Mouse (Mus musculus) regulatory T cell (primary cell): ENCODE data around the gene Frmd4b.

Experiments
- in situ Hi-C: fragments of 300-600 bp; cut with MboI, MseI; formaldehyde crosslinking; loops from one replicate; pipeline ENCODE4 v1.15.1; 2025; ENCODE audit warnings: high pct_unique_total_duplicates

The Frmd4b gene

DNA sequence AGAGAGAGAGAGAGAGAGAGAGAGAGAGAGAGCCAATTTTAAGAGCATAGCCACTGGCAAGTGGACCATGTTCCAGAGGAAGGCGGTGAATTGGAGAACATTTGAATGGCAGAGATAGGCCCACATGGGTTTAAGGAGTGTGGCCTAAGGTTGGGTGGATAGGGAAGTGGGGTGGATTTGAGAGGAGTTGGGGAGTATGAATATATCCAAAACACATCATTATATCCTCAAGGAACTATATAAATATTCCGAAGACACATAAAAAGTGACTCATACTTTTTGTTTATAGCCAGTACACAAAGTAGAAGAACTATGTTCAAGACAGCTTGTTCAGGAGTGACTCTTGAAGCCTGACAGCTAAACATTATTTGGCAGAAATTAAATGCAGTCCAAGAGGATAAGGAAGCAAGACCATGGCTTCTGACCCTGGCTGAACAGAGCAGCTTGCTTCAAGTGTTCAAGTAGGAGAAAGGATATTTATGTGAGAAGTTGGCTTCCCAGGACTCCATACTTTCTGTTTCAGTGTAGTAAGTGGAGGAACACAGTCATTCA, 36.8 kb downstream of the Frmd4b start:
- in situ Hi-C loops = no loop called here

DNA sequence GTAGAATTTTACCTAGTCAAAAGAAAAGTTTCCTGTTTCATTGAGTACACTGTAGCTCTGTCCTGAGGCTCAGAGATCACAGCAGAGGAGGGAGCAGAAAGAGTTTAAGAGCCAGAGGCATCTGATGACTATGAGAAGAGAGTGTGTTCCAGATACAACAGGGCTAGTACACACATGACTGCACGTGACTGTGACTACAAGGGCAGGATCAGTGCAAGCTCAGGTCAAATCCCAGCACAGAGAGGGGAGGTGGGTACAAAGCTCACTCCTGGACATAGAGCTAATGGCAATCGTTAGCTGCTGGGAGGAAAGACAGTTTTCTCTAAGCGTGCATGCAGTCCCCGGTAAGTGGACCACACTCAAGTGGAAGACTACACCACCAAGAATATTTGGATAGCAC, 37.6 kb downstream of the Frmd4b start:
- in situ Hi-C loops = no loop called here

DNA sequence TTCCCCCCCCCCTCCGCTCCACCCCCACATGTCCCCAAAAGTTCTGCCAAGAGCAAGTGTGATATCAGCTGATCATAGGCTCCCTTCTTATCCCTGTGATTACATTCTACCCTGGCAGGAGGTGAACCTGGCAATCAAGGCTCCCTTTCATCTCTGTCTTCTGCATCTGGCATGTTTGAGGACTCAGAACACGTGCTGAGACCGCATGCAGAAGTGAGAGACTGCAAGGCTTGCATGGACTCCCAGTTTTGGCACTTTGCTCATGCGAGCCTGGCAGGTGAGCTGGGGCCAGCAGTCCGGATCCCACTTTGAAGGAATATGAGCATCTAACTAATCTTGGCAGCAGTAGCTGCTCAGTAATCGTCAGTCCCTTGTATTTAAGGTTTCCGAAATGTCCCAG, 39.1 kb downstream of the Frmd4b start:
- in situ Hi-C loops = no loop called here

DNA sequence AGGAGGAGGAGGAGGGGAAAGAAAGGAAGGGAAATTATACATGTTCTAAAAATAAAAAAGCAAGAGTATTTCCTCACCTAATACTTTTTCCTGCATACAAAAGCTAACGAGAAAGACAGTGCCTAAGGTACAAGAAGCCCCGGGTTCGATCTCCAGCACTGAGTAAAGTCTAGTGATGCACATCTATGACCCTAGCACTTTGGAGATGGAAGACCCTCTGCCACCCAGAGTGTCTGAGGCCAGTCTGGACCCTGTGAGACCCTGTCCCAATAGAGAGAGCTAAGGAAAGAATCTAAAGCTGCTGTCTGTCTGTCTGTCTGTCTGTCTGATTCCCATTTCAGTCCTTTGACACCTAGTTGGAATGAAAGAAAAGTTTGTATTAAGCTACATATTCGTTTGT, 40.0 kb downstream of the Frmd4b start:
- in situ Hi-C loops = no loop called here

DNA sequence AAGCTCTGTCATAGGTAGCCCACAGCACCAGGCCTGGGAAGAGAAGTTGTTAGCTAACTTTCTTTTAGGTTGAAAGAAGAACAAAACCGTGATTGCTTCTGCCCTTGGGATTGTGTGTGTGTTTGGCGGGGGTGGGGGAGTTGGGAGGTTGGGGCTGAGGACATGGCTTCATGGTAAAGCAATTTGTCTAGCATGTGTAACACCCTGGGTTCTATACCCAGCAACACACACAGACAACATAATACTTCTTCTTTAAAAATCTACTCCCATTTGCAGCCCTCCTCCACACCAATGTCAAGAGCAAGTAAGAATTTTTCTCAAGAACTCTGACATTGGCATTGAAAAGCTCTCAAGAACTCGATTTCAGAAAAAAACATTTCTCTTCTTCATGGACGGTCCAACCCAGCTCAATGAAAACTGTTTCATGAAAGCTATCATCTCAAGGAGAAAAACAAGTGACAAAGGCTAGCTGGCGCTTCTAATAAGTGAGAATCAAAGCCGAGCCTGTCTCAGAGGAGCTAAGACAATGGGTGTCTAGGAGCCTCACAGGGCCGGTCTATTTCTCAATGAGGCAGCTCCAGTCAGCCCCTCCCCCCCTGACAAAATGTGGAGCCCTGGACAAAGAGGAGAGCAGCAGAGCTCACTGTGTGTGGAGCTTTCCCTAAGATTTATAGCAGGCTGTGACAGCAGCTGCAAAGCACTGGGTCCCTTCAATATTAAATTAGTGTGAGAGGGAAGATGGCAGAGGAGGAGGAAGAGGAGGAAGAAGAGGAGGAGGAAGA, 40.6 kb downstream of the Frmd4b start:
- in situ Hi-C loops = no loop called here

DNA sequence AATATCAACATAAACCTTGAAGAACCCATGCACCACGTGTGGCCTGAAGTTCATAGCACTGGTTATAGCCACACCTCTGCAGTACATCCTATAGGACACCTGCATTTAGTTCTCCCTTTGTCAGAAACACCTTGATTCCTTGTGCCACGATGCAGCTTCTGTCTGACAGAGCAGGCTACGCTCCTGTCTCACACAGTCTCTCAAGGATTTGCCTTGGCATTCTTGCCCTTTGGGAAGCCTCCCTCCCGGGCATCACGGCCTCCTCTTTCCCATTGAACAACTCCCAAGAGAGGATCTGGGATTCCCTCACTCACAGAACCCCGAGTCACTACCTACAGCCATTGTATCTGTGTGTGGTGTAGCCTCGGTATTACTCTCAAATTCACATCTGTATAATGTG, 41.2 kb downstream of the Frmd4b start:
- in situ Hi-C loops = no loop called here

DNA sequence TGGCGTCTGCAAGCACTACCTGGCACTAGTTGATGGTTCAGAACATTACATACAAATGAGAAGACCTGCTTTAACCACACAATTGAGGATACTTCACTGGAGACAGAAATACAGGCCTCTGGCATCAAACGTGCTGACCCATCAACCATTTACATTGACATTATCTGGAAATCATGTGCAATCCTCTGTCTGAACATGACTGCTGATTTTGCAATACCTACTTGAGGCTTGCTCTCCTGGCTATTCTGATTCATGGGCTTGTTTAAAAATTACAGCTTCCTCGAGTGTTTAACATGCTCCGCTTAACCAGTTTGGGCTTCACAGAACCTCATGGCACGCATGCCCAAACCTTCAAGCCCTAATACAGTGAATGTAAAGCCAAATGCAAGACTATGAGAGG, 42.4 kb downstream of the Frmd4b start:
- in situ Hi-C loops = no loop called here

DNA sequence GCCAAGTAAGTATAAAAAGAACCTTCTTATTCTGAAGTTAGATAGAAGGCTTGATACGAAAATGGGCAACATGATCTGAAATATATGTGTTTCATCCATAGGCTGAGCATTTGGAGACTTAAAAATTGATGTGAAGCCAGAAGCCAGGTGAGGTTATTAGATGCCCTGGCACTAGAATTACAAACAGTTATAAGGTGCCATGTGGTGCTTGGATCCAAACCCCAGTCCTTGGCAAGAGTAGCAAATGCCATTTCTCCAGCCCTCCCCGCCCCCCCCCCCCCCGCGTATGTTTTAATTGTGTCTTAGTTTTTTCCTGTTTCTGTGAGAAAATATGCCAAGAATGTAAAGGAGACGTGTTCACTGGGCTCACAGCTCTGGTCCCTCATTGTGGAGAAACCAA, 45.1 kb downstream of the Frmd4b start:
- in situ Hi-C loops = no loop called here

DNA sequence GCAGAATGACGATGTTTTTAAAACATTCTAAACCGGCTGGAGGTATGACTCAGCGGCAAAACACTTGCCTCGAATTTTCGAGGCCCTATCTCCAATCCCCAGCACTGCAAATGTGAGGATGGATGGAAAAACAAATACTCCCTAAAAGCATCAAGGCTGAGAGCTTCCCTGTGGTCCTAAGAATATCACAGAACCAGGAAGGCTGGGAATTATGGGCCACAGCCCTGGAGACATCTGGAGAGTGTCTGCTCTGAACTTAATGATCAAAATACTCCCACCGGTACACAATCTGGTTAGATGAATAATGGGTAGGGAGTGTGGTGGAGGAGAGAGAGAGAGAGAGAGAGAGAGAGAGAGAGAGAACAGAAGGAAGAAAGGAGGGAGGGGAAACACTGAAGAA, 48.8 kb downstream of the Frmd4b start:
- in situ Hi-C loops = no loop called here

DNA sequence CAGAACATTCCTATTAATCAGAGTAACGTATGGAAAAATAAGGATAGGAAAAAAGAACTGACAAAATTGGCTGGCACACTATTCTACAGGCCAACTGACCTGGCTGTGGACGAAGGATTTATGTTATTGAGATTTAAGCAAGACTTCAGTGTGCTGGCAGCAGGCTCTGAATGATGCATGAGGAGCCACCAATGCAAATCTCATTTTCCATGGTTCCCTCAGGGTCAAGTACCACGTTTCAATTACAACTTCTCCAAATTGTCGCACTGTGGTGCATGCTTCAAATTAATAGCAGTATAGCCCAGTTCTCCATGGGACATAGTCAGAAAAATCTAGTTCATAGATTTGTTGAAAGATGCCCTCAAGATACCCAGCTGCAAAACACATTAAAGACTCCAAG, 50.6 kb downstream of the Frmd4b start:
- in situ Hi-C loops = no loop called here

DNA sequence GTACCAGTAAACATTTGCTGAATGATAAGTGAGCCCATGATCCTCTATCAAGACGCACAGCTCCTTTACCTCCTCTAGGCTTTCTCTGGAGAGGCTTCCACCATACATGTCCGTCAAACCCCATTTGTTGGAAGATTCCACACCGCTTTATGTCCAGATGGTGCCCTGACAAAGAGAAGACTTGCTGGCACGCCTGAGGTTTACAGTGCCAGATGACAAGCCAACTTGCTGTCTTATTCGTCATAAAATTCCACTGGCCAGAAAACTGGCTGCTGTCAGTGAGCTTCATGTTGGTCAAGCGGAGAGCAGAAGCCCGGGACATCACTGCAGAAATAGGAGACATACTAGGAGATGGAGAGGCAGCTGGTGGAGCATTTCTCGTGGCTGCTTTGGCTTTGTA, 60.2 kb downstream of the Frmd4b start:
- in situ Hi-C loops = no loop called here

DNA sequence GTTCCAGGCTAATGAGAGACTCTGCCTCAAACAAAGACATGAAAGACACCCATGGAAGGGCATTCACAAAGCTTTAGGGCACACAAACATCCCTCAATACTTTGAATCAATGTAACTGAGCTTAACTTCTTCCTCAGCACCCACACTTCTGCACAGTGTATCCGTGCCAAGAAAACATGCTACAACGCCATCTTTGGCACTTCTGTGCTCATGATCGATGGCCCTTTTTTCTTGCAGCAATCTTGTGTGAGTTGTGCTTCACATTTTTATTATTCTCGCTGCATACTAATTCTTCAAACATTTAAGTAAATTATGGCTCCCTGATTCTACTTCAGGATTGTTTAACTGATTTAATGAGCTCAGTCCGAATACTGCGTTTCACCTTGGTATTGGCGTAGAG, 61.7 kb downstream of the Frmd4b start:
- in situ Hi-C loops = no loop called here

DNA sequence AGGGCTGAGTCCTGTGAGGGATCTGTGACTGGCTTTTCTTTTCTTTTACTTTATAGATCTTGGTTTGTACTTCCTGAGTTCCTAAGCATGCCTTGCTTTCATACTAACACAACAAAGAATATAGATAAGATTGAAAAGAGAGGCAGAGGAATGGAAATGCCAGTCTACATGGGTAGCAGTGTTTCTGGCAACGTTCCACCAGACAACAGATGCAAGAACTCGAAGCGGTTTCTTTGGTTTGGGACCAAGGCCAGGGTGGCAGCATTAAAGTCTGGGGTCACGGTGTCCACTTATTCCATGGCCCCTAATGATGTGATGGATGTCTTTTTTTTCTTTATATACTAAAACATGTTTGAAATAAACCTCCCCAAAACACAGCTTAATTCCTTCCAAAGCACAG, 63.9 kb downstream of the Frmd4b start:
- in situ Hi-C loops = no loop called here

DNA sequence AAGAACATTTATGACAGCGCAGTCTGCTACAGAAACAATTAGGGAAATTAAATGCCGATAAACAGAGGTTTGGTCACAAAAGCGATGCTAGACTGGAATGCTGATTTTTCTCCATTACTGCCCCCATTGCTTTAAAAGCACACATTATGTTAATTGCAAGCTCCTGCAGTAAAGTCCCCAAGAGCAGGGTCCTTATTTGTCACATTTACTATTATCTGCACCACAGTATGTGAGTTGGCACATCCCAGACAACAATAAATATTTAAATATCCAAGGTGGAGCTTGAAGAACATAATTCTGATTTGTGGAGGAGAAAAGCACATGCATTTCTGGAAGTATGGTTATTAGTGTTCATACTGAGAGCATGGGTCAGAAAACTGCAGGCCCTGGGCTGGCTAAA, 64.8 kb downstream of the Frmd4b start:
- in situ Hi-C loops = no loop called here

DNA sequence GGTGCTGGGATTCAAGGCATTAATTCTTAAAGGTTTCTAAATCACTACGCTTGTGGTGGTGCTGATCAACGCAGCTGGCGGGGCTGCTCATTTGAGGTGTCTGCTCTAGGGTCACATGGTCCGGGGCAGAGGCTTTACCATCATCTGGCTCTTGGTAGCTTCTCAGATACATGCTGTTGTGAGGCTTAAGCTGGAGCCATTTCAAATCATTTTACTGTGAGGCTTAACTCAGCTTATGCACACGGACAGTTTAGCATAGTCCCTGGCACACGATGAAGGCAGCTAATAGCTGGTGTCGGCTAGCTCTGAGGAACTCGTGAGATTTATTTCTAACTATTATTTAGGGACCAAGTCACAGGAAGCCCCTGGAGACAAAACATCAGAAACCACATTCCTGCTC, 65.5 kb downstream of the Frmd4b start:
- in situ Hi-C loops = no loop called here

DNA sequence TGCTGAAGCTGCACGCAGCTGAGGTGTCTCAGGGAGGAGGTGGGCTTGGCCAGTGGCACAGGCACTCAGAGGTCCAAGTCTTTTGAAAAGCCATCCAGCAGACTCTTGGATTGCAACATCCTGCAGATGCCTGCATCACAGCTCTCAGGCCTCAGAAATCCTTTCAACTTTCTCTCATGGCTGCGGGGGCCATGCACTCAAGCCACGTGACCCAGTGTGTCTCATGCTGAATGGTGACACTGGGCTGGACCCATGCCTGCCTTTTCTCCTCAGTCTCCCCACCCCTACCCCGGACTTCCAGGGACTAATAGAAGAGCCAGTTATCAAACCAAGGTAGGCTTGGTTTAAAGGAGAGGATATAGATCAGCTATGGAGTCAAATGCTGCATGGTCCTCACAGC, 66.2 kb downstream of the Frmd4b start:
- in situ Hi-C loops = no loop called here

DNA sequence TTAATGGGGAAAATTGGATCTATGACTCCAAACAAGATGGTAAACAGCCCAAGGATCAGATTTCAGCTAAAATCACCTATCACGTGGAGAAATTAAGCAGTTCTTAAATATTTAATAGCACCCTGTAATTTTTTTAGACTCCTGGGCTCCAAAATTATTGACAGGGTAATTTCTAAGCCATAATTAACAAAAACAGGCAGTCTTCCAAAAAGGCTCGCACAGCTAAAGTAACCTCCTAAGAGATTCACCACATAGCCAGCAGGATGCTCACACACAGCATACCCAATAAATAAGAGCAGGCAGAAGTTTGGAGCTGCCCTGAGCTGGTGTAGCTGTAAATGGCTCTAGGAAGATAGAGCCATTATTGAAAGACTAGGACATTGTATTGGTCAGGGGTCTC, 76.9 kb downstream of the Frmd4b start:
- in situ Hi-C loops = no loop called here

DNA sequence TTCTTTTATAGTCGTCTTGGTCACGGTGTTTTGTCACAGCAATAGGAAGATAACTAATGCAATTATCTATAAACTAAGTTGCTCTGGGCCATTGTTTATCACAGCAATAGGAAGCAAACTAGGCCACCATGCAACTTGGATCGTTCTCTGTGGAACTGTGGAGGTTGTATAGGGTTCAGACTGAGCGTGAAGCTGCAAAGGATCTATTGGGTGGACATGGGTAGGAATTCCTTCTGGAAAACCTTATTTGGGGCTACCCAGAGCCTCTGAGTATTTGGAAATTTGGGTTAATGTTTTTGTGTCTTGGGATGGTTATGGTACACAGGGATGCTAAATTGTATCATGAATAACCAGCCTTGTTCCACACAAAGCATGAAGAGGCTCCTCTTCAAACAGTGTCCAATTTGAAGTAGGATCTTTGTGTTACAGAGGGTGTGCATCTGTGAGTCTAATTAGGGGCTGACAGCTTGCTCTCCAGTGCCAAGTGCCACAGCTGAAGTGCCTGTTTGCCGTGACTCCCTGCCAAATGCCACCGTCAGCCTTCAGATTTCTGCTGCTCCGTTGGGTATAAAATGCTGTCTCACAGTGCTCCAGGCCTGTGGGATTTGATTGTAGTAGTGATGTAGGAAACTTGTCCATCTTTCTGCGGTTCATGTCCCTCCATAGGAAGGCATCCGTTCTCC, 81.4 kb downstream of the Frmd4b start:
- in situ Hi-C loops = loop anchor here (10.0 kb wide), 1 partner anchor 271 kb away; no protein-coding TSS in a partner anchor

DNA sequence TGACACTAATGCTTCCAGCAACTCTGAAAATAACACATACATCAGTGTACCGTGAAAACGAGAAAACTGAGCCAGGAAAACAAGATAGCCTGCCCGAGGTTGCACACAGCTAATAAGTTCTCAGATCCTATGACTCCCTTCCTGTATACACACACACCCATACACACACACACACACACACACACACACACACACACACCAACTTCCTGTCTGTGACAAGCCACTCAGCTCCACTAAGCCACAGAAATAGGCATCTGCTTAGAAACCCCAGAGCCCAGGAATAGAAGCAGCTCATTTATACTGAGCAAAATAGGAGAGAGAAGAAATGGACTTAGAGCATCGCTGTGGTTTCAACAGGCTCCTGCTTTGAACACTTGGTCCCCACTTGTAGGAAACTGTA, 86.3 kb downstream of the Frmd4b start:
- in situ Hi-C loops = loop anchor here (10.0 kb wide), 1 partner anchor 266 kb away; no protein-coding TSS in a partner anchor

DNA sequence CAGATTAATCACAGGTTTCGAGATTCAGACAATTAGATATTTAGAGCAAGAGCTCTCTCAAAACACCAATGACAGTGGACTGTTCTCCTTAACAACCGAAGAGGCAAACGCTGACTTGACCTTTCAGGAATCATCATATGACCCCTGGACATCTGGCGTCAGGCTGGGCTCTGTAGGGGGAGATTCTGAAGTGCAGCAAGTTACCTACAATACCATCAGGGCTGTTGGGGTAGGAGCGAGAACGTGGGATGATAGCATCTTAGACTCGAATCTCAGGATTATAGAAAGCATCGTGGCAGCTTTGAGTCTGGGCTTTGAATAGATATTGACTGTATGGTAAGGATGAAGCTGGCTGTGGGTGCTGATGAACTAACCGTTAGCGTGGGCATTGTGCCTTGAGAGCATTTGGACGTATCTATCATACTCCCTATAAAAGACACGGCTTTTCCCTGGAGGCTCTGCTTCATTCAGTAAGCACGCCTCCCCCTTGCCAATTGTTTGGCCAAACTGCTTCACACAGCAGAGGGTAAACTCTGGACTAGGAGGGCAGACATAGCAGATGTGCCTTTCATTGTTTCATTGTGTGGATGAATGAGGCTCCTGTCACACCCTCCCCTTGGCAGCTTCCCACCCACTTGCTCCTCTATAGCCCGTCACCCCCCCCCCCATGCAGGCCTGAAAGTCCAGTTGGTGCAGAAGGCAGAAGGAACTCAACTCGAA, 88.2 kb downstream of the Frmd4b start:
- in situ Hi-C loops = loop anchor here (10.0 kb wide), 1 partner anchor 114 kb away; no protein-coding TSS in a partner anchor

DNA sequence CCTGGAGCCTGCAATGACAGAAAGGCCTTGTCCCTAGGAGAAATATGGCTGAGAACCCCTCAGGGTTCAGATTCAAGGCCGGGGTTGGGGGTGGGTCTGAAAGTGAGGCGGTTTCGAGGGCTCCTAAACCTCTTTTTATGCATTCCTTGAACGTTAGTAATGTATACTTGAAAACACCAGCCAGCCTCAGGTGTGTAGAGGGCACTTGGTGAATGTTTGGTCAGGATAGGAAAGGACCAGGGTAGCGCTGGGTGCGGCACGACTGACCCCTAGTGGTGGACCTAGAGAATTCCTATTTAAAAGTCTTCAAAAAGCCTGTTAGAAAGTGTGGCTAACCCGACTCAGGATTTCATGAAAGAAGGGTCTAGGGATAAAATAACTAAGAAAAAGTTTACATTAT, 91.2 kb downstream of the Frmd4b start:
- in situ Hi-C loops = loop anchor here (10.0 kb wide), 1 partner anchor 111 kb away; no protein-coding TSS in a partner anchor

DNA sequence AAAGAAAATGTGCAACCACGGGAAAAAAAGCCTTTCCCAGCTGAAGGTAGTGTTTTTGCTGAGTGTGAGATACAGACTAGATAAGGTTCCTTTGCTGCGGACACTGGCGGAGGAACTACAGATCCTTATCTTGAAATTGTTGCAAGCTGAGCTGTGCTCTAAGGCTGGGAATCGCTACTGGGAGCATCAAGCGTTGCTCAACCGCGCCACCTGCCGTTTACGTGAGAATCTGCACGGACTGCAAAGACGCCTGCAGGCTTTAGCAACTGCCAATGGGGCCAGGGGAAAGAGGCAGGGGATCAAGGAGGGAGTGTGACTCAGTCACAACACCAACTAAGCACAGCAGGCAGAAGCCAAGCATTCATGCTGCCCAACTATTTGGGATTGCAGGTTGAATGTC, 94.2 kb downstream of the Frmd4b start:
- in situ Hi-C loops = loop anchor here (10.0 kb wide), 1 partner anchor 108 kb away; no protein-coding TSS in a partner anchor
